Mouse (Mus musculus): Measurements from ENCODE around the gene Grb2.
A peak's percentile ranks its signal among the peaks of the same experiment; 100 is the strongest.

Grb2 gene

DNA sequence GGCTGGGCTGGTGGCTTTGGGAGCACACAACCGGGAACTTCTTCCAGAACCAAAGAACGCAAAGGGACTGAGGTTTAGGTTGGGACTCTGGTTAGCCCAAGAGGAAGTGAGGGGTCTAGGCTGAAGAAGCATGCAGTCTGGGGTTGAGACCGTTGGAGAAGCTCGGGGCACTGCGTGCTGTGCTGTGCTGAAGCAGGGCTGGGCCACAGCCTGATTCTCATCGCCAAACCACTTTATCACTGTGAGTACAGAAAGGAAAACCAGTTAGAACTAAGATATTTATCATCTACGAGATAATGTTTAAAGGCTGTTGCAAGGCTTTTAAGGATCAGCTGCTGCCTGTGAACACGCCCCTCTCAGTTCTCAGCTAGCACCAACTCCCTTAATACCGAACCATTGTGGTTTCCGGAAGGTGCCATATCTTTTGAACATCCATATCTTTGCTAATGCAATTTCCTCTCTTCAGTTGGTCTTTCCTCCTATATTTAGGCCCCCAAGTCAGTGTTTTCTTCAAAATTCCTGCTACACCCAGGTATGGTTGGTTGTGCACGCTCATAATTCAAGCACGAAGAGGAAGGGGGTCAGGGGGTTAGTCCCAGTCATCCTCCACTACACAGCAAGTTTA is 4.4 kb upstream of the Grb2 start:
- no peak for DNase-seq (ENCODE audit: low spot score in 2 of 2)

DNA sequence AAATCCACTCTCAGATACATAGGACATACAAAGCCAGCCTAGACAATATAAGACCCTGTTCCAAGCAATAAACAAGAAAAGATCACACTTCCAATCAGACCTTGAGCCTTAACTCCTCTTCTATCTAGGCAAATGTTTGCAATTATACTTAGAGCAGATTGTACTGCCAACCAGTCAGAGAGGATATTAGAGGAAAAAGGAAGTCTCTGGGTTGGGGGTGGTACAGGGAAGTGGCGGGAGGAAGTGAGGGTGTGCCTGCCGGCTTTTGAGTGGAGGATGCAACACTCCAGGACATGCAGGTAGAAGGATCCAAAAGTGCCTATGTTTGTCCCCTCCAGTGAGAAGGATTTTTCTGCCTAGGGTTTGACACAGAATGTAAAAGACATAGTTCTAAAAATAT is 3.9 kb upstream of the Grb2 start:
- no peak for DNase-seq (ENCODE audit: low spot score in 2 of 2)

DNA sequence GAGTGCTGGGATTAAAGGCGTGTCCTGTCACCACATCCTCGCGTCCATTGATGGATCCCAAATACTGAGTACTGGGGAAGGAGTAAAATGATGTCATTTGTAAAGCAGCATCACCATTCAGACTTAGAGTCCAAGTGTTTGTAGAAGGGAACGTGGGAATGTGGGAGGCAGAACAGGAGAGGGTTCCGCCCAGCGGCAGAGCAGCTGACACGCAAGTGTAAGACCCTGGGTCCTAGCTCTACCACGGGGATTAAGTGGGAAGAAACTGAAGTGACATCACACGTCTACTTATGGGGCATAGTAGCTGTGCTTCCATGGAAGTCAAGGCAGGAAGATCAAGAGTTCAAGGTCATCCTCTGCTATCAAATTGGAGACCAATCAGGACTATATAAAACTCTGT is 2.7 kb upstream of the Grb2 start:
- DNase-seq (ENCODE audit: low spot score in 2 of 2), result no peak

DNA sequence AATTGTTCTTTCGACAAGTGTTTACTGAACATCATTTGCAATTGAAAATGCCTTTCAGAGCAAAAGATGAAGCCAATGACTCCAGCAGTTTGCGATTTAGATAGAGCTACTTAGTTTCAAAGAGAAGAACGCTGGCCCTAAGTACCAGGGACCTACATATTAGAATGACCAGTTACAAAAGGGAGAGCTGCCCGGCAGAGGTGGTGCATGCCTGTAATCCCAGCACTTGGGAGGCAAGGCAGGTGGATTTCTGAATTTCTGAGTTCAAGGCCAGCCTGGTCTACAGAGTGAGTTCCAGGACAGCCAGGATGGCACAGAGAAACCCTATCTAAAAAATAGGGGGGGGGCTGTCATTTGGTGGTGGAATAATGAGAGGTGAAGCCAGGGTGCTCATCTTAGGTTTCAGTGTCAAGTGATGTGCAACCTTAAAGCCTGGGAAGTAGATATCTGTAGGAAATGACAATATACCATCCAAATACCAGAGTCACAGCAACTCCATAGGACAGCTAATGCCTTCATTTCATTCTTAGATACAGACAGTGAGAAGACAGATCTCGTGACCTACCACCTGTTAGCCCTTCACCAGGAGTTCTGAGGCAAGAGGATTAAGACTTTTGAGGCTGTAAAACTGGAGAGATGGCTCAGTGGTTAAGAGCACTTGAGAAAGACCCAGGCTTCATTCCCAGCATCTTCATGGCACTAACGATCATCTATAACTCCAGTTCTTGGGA is 1.6 kb upstream of the Grb2 start:
- no peak for DNase-seq (ENCODE audit: low spot score in 2 of 2)

DNA sequence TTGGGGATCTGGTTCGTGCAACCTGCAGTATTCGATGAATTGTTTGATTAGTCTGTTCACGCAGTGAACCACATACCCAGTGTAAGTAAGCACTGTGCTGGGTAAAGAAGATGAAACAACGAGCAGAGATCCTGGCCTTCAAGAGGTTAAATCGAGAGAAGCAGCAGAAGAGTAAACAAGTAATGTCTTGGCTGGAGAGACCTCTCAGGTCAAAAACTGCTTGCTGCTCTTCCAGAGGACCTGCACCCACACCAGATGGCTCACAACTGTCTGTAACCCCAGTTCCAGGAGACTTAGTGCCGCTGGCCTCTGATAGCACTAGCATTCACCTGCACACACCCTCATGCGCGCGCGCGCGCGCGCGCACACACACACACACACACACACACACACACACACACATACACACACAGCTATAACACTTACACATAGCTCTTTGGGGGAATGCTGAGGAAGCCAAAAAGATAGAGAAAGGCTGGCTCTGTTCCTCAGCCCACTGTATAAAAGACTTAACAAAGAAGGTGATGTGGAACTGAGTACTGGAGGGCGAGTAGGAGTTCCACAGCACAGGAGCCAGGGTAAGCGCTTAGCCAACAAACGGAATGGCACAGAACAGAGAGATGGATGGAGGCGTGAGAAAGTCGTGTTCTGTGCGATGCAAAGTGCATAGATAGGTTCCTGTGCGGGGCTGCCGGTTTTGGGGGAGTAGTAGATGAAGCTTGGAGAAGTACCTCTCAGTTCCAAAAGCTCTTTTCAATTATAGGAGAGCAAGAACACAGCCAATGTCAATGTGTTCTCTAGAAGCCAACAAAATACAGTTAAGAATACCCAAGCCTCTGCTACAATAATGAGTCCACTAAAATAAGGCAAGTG is 795 bp upstream of the Grb2 start:
- DNase-seq (ENCODE audit: low spot score in 2 of 2), result peak; percentile 49 to 59

DNA sequence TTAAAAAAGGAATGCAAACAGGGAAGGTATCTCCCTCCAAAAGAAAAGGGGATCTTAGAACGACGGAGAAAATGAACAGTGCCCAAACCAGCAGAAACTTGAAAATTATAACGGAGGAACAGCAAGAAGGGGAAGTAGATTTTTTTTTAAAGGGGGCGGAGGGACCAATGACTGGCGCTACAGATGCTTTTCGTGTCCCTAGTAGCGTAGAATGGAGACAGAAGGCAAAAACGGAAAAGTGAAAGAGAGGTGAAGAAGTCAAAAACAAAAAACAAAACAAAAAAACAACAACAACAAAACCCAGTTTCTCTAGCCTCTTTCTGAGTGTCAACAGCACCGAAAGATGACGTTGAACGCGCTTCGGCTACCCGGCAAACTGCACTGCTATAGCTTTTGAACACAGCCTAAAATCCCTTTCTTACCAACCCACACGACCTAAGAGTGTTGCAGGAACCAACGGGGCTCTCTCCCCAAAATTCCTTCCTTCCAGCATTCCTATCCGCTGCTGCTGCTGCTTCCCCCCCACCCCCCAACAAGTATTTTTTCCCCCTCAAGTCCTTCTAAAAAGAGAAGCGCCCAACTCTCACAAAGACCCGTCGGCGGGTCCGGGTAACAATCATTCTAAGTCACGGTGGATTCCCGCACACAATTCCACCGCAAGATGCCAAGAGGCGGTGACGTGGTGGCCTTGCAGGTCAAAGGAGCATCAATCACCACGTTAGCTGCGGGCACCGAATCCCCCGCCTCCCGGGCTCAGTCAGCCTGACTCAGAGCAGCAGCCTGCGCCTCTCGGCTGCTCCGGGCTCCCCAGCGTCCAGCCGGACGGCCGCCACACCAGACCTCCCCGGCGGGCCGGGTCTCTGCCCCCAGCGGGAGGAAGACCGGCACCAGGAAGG is 836 bp downstream of the Grb2 start:
- no peak for DNase-seq (ENCODE audit: low spot score in 2 of 2)

DNA sequence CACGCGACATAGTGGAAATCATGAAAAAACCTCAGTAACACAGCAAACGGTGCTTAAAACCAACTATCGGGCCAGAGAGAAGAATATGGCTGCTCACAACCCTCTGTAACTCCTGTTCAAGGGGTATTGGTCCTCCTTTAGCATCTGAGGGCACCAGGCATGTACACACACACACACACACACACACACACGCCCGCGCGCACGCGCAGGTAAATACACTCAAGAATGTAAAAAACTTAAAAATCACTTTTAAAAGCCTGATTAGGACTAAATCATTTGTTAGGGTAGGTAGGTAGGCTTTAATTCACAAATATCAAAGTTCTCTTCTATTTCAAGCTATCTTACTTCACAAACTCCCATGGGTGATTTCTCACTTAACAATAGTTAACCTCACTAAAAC is 1.8 kb downstream of the Grb2 start:
- no peak for DNase-seq (ENCODE audit: low spot score in 2 of 2)

DNA sequence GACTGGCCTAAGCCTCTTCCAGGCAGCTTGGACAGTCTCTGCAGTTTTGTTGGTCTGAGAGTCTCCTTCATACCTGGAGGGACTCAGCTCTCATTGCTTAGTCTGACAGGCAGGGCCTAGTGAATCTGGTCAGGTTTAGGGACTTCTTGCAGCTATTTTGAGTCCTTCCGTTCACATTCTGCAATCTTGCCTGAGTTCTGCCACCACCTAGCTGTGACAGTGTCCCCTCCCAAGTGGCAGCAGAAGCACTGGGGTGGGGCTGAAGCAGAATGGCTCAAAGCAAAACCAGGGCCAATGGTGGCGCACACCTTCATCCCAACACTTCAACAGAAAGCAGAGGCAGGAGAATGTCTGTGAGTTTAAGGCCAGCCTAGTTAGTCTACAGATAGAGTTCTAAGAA is 2.8 kb downstream of the Grb2 start:
- DNase-seq (ENCODE audit: low spot score in 2 of 2), result no peak

DNA sequence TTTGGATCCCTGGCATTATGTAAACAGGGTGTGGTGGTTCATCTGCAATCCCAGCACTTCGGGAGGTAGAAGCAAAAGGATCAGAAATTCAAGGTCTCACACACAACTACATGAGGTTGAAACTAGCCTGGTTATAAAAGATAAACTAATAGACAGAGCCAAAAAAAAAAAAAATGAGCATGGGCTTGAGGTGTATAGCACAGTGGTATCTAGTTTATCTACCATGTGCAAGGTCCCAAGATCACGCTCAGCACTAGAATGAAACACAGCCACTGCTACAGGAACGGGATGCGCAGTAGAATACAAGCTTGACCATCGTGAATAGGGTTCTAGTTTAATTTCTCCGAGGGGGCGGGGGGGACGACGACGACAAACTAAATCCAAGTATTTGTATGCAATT is 3.7 kb downstream of the Grb2 start:
- no peak for DNase-seq (ENCODE audit: low spot score in 2 of 2)

DNA sequence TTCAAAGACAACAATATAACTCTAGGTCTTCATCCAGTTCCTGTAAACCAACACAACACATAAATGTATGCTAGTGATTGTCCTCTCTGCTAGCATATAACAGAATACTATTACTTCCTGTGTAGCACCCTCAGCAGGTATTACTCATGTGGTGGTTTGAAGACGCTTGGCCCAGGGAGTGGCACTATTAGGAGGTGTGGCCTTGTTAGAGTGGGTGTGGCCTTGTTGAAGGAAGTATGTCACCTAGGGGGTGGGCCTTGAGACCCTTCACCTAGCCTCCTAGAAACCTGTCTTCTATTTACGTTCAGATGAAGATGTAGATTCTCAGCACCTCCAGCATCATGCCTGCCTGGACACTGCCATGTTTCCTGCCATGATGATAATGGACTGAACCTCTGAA is 4.9 kb downstream of the Grb2 start:
- DNase-seq (ENCODE audit: low spot score in 2 of 2), result no peak

DNA sequence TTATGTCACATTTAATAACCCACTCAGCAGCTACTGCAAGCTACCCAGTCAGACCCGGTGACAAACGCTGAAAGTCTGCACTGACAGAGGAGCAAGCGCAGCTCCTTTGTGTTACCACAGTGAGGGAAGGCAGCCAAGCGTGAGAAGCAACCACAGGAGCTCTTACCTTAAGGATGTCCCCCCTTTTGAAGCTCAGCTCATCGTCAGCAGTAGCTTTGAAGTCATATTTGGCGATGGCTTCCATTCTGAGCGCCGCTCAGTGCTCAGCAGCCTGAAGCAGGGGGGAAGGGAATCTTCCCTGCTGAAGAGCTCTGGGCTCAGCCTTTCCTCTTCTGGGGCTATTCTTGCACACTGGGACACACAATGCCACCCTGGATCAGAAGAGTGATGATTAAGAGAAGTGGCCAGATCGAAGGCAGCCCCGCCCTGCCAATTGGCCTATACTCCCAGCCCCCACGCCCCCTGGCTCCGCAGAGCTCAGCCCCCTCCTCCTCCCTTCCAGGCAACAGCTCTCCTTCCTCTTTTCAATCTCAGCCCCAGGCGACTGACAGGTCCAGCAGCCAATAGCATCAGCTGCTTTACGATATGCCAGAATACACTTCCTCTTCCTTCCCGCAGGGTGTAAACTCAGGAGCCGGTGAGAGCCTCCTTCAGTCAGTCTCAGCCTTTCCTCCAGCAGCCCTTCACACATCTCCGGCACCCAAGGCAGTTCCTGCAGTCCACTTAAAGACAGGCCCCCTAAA is 9.2 kb downstream of the Grb2 start:
- DNase-seq (ENCODE audit: low spot score in 2 of 2), result peak; percentile 91 to 94

DNA sequence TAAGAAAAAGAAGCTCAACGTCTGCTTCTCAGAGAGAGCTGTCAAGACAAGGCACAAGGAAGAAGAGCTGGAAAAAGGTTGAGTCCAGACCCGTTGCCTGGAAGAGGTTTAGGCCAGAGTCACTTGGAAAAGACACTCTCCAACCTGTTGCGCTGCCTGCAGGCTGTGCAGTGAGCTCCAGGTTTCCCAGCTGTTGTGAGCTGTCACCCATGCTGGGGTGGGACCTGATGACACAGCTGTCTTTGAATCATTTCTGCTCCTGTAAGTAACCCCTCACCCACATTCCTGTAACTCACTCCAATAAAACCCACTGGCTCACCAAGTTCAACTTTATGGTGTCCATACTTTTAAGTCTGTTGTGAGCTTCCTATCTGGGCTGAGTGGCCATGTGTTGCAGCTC is 10.7 kb downstream of the Grb2 start:
- DNase-seq (ENCODE audit: low spot score in 2 of 2), result no peak

DNA sequence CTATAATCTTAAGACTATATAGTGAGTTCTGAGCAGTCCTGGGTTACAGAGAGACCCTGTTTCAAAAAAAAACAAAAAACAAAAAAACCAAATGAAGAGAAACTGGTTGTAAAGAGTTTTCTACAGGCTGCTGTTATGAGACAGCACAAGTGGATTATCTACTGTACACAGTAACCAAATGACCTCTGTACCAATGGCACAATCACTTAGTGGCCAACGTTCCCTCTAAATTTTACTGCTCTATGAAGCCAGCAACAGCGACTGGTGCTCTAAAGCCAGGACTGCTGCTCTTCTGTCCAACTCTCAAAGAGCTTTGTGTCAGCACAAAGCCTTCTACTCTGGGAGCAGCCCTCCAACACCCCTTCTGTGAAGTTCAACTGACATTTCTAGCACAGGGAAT is 11.3 kb downstream of the Grb2 start:
- no peak for DNase-seq (ENCODE audit: low spot score in 2 of 2)

DNA sequence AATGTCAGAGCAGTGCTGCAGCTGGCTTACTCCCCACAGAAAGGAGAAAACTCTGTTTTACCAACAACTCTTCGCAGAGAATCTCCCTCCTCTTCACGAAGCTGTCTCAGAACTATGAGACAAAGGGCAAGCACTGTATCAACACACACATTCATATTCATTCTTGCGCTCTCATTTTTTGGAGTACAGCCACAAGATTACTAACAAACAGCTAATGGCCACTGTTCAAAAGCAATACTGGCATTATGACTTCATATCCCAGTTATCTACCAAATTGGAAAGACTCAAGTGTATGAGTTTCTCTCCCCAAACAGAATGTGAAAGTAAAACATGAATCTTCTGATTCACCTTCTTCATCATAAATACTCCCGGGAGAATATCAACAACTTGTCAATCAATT is 11.9 kb downstream of the Grb2 start:
- no peak for DNase-seq (ENCODE audit: low spot score in 2 of 2)

DNA sequence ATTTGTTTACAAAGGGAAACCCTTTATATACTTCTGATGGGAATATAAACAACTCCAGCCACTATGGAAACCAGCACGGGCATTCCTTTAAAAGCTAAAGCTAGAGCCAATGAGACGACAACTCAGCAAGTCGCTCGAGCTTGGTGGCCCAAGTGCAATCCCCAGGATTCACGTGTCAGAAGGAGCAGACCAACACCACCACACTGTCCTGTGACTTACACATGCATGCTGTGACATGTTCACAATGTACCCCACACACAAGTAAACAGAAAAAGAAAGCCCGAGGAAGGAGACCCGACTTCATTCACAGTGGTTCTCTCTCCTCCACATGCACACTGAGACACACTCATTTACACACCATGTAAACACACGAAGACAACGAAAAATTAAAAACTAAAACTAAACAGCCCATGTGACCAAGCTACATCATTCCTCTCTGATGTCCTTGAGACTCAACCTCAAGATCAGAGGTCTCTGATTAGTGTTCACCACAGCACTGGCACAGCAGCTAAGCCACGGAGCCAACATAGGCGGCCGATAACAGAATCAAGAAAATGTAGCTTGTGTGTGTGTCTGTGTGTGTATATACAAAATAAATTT is 14.3 kb downstream of the Grb2 start:
- DNase-seq (ENCODE audit: low spot score in 2 of 2), result no peak

DNA sequence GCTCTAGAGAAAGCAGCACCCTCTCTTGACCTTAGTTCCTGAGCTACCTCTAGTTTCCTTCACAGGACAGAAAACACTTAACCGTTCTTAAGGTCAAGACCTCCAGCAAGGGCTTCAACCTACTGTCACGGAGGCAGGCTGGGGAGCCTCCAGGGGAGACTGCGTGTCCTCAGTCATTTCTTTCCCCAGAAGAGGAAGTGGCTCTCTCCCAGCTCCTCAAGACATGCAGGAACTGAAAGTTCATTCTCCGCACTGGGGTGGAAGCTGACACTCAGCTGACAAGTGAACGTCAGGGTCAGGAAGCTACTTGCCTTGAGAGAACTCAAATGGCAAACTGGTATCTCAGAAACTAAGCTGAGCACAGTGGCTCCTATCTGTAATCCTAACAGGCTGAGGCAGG is 15.6 kb downstream of the Grb2 start:
- no peak for DNase-seq (ENCODE audit: low spot score in 2 of 2)

DNA sequence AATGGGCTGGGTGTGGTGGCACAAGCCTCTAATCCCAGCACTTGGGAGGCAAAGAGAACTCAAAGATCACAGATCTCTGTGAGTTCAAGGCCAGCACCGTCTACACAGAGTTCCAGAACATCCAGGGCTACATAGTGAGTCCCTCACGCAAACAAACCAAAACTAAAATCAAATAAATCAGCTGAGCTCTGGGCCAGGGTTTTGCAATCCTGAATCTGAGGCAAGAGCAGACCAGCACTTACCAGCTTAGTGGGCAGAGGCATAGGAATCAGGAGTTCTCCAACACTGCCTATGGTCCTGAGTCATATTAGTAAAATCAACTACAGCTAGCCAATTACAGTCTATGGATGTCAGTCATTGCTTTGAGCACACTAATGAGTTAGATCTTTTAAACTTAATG is 16.4 kb downstream of the Grb2 start:
- DNase-seq (ENCODE audit: low spot score in 2 of 2), result no peak

DNA sequence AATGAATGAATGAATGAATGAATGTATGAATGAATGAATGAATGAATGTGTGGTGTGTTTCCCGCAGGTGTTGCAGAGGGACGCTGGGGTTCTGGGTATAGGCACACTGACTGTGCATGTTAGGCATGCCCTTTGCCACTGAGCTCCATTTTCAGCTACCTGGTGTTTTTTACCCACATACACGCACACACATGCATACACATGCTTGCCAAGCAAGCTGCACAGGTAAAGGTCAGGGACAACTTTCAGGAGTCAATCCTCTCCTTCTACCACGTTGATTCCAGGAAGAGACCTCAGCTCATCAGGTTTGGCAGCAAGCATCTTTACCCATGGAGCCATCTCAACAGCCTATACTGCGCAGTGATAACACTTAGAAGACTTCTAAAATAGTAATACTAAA is 16.9 kb downstream of the Grb2 start:
- no peak for DNase-seq (ENCODE audit: low spot score in 2 of 2)

DNA sequence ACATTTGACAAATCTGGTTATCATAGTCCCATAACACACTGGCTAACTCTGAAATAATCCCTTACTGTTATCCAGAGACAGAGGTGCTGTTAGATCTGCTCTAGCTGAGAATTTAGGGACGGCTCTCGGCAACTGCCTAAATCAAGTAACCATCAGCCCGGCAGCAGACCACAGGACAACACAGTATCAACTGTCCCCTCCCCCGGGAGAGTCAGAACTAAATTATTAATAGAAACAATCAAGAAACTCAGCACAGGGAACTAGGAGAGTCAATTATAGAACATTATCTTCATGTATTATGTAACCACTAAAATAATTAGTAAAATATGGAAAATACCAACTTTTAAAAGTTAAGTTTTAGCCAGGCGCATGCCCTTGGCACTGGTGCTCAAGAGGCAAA is 17.4 kb downstream of the Grb2 start:
- DNase-seq (ENCODE audit: low spot score in 2 of 2), result no peak

DNA sequence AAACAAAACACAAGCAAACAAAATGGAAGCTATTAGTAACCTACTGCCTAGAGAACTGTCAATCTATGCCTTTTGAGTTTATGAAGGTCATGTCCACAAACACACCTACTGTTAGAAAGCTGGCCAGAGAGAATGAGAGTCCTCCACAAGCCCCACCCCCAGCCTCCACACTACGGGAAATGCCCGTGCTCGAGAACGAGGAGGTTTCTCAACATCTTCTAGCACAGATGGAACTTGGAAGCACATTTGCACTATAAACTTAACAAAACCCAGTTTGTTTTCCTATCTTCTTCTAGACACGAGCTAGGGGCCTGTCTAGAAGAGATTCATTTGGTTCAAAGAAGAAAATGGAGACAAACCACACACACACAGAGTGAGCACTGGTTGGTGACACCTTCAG is 18.0 kb downstream of the Grb2 start:
- DNase-seq (ENCODE audit: low spot score in 2 of 2), result no peak

Data from right cerebral cortex, postnatal 36 days (tissue).